Mouse (Mus musculus) hindbrain, embryonic 14.5 days (tissue): Measurements from ENCODE around the gene Sprr2i. TPM values are rescaled to one million over a fixed set of nuclear protein-coding genes. Genes with fewer than 3 reads are reported as not detected.

Experiments
- ATAC-seq: fragments of 200-750 bp; cut with Nextera tagmentation; 2 replicates; pipeline ENCODE4 v1.8.0; 2017; ENCODE audit warnings: moderate number of reproducible peaks, mild to moderate bottlenecking, moderate TSS enrichment, moderate library complexity; ENCODE audit not compliant: low FRiP score
- DNase-seq: peaks from one replicate; pipeline ENCODE4 v3.0.0-alpha.2; 2015; ENCODE audit warnings: low spot score
- H3K27ac ChIP-seq: fragments of 300-500 bp; sonication (generic); 2 replicates; pipeline ENCODE4 v1.5.1; 2014; ENCODE audit warnings: mild to moderate bottlenecking, moderate library complexity
- H3K27me3 ChIP-seq: fragments of 300-500 bp; sonication (generic); 2 replicates; pipeline ENCODE4 v1.6.1; 2014; ENCODE audit warnings: mild to moderate bottlenecking, low read length, mixed read lengths; ENCODE audit not compliant: control insufficient read depth, insufficient read depth
- H3K36me3 ChIP-seq: fragments of 300-500 bp; sonication (generic); replicated peaks from 2 replicates; pipeline ENCODE4 v1.6.1; 2014; ENCODE audit not compliant: control insufficient read depth, insufficient read depth
- H3K4me1 ChIP-seq: fragments of 300-500 bp; sonication (generic); replicated peaks from 2 replicates; pipeline ENCODE4 v1.6.1; 2014; ENCODE audit warnings: antibody characterized with exemption, low read length, mixed read lengths; ENCODE audit not compliant: control insufficient read depth, insufficient read depth
- H3K4me2 ChIP-seq: fragments of 300-500 bp; sonication (generic); replicated peaks from 2 replicates; pipeline ENCODE4 v1.6.1; 2014; ENCODE audit warnings: mild to moderate bottlenecking, moderate library complexity
- H3K4me3 ChIP-seq: fragments of 300-500 bp; sonication (generic); replicated peaks from 2 replicates; pipeline ENCODE4 v1.5.1; 2014; ENCODE audit warnings: mild to moderate bottlenecking, low read length
- H3K9ac ChIP-seq: fragments of 300-500 bp; sonication (generic); 2 replicates; pipeline ENCODE4 v1.6.1; 2014
- H3K9me3 ChIP-seq: fragments of 300-500 bp; sonication (generic); 2 replicates; pipeline ENCODE4 v1.6.1; 2016; ENCODE audit warnings: low read length; ENCODE audit not compliant: control insufficient read depth
- WGBS: fragments of 180-500 bp; shearing (Covaris S2); extraction: QIAGEN DNeasy Blood & Tissue Kit; methylation state at CpG from one replicate; pipeline ENCODE4 v1.1.7; 2014; 5-methylcytosine and 5-hydroxymethylcytosine counted together
- polyA plus RNA-seq: library from polyadenylated mRNA; unstranded; fragments of >200 nt; fragmentation: Nextera tagmentation; extraction: Ambion mirVana; gene quantifications from 2 replicates; pipeline ENCODE4 v1.2.1, GENCODE M21; 2014

The Sprr2i gene
- polyA plus RNA-seq, 1 experiment from 2014 or later = not detected

GRCm38 (mm10) chr3:92440177-92440576, 32.4 kb downstream of the Sprr2i start:
- Histone ChIP-seq H3K4me1 (no peaks in the 10 kb centered on the region), H3K4me3 (no peak overlapping the region), H3K9ac (no peak overlapping the region), H3K27ac (no peak overlapping the region), H3K36me3 (no peaks in the 10 kb centered on the region), H3K4me2 (no peak overlapping the region), H3K27me3 (no peaks in the 10 kb centered on the region), H3K9me3 (no peaks in the 10 kb centered on the region)
- 86% methylated on average over 3 of the region's 3 CpGs for WGBS
- ATAC-seq = no peak
- DNase-seq = no peak

GRCm38 (mm10) chr3:92455151-92455550, 47.4 kb downstream of the Sprr2i start:
- H3K4me3 ChIP-seq = no peak overlapping the region
- H3K4me1 ChIP-seq = no peaks in the 10 kb centered on the region
- no peak overlapping the region for H3K4me2 ChIP-seq
- ATAC-seq (no peak), DNase-seq (no peak)
- H3K36me3 ChIP-seq = no peaks in the 10 kb centered on the region
- H3K9me3 ChIP-seq = no peaks in the 10 kb centered on the region
- H3K27ac ChIP-seq = no peak overlapping the region
- H3K27me3 ChIP-seq = no peaks in the 10 kb centered on the region
- 91% methylated on average over 5 of the region's 5 CpGs for WGBS
- no peak overlapping the region for H3K9ac ChIP-seq

DNA sequence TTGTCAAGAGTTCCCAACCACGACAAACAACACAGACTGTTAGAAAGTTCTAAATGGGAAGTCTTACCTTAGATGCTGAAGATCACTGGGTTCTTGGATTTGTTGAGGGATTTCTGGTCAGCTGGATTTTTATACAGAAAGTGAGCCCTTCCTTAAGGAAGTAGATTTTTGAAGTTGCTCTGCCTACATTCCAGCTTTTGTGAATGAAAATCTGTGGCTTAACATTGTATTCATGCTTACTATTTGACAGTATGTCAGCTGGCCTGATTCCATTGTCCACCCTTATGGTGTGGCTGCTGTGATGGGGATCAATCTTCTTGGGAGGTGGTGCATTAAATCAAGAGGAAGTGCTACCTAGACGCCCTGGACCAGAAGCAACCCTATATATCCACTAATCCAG, 50.8 kb downstream of the Sprr2i start, which contains the start of gene Sprr3:
Gene Sprr3, minus strand, starts transcription at position 101 of the 400 bp plus-strand sequence.
- Histone ChIP-seq H3K9ac (no peak within 1 kb of the TSS), H3K4me2 (no peak within 1 kb of the TSS), H3K4me1 (no peaks in the 10 kb centered on the region), H3K36me3 (no peaks in the 10 kb centered on the region), H3K27me3 (no peaks in the 10 kb centered on the region), H3K4me3 (no peak within 1 kb of the TSS), H3K9me3 (no peaks in the 10 kb centered on the region), H3K27ac (no peak within 1 kb of the TSS)
- 78% methylated on average over 2 of the region's 2 CpGs for WGBS
- ATAC-seq (no peak), DNase-seq (no peak)

Other genes starting within 250 kb of the Sprr2i start
- gene Sprr2a1, start 192.2 kb upstream of the Sprr2i start, polyA plus RNA-seq = not detected in 2 replicates
- not detected in 2 replicates for gene Sprr2a2, start 192.1 kb upstream of the Sprr2i start, polyA plus RNA-seq
- not detected in 2 replicates for gene Sprr2a3, start 122.6 kb upstream of the Sprr2i start, polyA plus RNA-seq
- gene Sprr2b, start 91.4 kb upstream of the Sprr2i start, polyA plus RNA-seq = 0.27 TPM in 1 of 2 replicates, not detected in the other
- not detected in 2 replicates for gene Sprr2d, start 68.9 kb upstream of the Sprr2i start, polyA plus RNA-seq
- gene Sprr2e, start 55.8 kb upstream of the Sprr2i start, polyA plus RNA-seq = not detected in 2 replicates
- gene Sprr2f, start 42.8 kb upstream of the Sprr2i start, polyA plus RNA-seq = not detected in 2 replicates
- not detected in 2 replicates for gene Sprr2h, start 22.3 kb upstream of the Sprr2i start, polyA plus RNA-seq
- gene Sprr2j-ps, start 10.1 kb downstream of the Sprr2i start, polyA plus RNA-seq = not detected in 2 replicates
- gene Gm9774, start 21.4 kb downstream of the Sprr2i start, polyA plus RNA-seq = 6.2 and 7.5 TPM in 2 replicates
- gene Sprr2k, start 24.6 kb downstream of the Sprr2i start, polyA plus RNA-seq = not detected in 2 replicates
- gene Sprr1b, start 30.8 kb downstream of the Sprr2i start, polyA plus RNA-seq = not detected in 2 replicates
- gene Sprr3, start 50.7 kb downstream of the Sprr2i start, polyA plus RNA-seq = not detected in 2 replicates
- not detected in 2 replicates for gene Sprr1a, start 77.9 kb downstream of the Sprr2i start, polyA plus RNA-seq
- gene Sprr4, start 92.5 kb downstream of the Sprr2i start, polyA plus RNA-seq = not detected in 2 replicates
- gene 2310046K23Rik, start 126.5 kb downstream of the Sprr2i start, polyA plus RNA-seq = not detected in 2 replicates
- gene Ivl, start 165.7 kb downstream of the Sprr2i start, polyA plus RNA-seq = not detected in 2 replicates
- gene Smcp, start 181.0 kb downstream of the Sprr2i start, polyA plus RNA-seq = not detected in 2 replicates
- not detected in 2 replicates for gene 2210017I01Rik, start 199.5 kb downstream of the Sprr2i start, polyA plus RNA-seq
- gene Lce6a, start 213.7 kb downstream of the Sprr2i start, polyA plus RNA-seq = not detected in 2 replicates
- gene Lce1a1, start 240.3 kb downstream of the Sprr2i start, polyA plus RNA-seq = not detected in 2 replicates
- gene Lce1b, start 248.9 kb downstream of the Sprr2i start, polyA plus RNA-seq = not detected in 2 replicates